Mouse (Mus musculus): ENCODE measurements around the gene Cdk13. TPM values are rescaled to one million over a fixed set of nuclear protein-coding genes. Genes with fewer than 3 reads are reported as not detected.

Cdk13 gene
- polyA plus RNA-seq, 1 experiment from 2014 or later, result 7.5 TPM

DNA sequence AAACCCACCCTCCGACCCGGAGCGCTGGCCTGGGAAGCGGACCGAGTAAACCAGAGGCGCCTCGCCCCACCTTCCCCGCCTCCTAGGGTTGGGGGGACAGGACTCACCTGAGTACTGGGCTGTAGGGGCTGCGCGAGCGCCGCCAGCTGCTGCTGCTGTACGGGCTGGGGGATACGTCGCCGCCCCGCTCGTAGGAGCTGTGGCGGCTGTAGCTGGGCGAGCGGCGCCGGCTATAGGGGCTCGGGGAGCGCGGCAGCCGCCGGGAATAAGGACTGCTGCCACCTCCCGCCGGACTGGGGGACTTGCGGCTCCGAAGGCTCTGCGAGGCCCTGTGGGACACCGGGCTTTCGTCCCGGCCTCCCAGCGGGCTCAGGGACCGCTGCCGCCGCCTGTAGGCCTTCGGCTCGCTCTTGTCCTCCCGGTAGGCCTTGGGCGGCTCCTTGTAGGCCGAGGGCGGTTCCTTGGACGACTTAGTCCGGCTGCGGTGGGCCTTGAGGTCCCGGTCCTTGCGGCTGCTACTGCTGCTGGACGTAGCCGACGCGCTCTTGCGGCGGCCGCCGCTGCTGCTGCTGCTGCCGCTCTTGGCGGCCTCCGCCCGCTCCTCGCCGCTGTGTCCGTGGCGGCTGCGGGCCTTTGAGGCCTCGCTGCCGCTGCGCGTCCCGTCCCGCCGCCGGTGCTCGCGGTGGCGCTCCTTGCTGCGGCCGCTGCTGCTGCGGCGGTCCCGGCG, 1.4 kb downstream of the Cdk13 start:
- Histone ChIP-seq H3K4me1 (replicated peaks) (peaks cover 39% of the 10 kb centered on the region), H3K9me3 (replicated peaks) (no peaks in the 10 kb centered on the region), H3K4me3 (replicated peaks) (peak overlapping the region; percentile 100), H3K4me2 (peak overlapping the region; percentile 89), H3K27ac (peak overlapping the region; percentile 97), H3K27me3 (no peaks in the 10 kb centered on the region), H3K36me3 (no peaks in the 10 kb centered on the region; the same call in 1 of the 2 replicates), H3K9ac (peak overlapping the region; percentile 99)
- under 1% methylated on average over 82 of the region's 85 CpGs for WGBS (ENCODE audit: insufficient replicate concordance)
- DNase-seq (peak; percentile 72), ATAC-seq (ENCODE audit: low read depth) (peak; percentile 45)

DNA sequence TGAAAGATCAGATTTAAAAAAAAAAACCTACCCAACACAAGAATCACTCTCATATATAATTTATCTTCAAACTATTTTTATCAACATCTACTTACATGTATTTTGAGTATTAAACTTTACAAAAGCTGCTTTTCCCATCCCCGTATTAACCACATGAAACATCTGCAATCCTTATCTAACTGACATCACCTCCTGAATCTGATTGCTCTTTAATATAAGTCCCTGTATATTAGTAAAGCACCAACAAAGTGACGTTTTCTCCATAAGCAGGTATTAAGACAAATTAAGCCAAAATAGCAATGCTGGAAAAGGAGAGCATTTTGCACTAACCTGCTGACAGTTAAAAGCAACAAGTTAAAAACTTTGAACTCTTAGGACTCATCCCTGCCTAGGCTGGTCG, 2.0 kb downstream of the Cdk13 start:
- no peaks in the 10 kb centered on the region for H3K9me3 ChIP-seq (replicated peaks)
- peaks cover 44% of the 10 kb centered on the region for H3K4me1 ChIP-seq (replicated peaks)
- peak overlapping the region; percentile 89 for H3K4me2 ChIP-seq
- no peaks in the 10 kb centered on the region for H3K27me3 ChIP-seq
- peak overlapping the region; percentile 99 for H3K9ac ChIP-seq
- ATAC-seq (ENCODE audit: low read depth) (no peak), DNase-seq (no peak)
- WGBS (ENCODE audit: insufficient replicate concordance), result 0% methylated on average over 3 of the region's 3 CpGs
- H3K4me3 ChIP-seq (replicated peaks), result peak overlapping the region; percentile 100
- H3K27ac ChIP-seq, result peak overlapping the region; percentile 97
- H3K36me3 ChIP-seq, result peaks cover 4% of the 10 kb centered on the region; the same call in 1 of the 2 replicates

DNA sequence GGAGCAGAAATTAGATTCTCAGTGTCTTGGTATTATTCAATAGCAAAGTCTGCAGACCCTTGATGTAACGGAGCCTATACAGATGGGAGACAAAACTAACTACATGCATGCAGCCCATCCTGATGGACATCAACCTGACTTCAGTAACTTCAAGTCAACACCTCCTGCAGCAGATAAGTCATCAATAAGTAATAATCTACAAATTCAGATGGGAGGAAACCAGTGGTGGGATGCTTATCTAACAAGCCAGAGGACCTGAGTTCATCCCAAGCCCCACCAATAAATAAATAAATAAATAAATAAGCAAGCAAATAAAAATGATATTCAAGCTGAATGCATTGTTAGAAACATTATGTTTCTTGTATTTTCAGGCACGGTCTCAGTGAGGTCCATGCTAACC, 5.2 kb downstream of the Cdk13 start:
- H3K4me2 ChIP-seq, result peak overlapping the region; percentile 43
- H3K4me1 ChIP-seq (replicated peaks), result peaks cover 43% of the 10 kb centered on the region
- WGBS (ENCODE audit: insufficient replicate concordance), result 74% methylated on average over 2 of the region's 2 CpGs
- H3K4me3 ChIP-seq (replicated peaks), result no peak overlapping the region
- H3K27ac ChIP-seq, result peak overlapping the region; percentile 72
- no peak for ATAC-seq (ENCODE audit: low read depth)
- no peak for DNase-seq
- no peak overlapping the region for H3K9ac ChIP-seq
- H3K9me3 ChIP-seq (replicated peaks), result no peaks in the 10 kb centered on the region
- H3K27me3 ChIP-seq, result no peaks in the 10 kb centered on the region
- H3K36me3 ChIP-seq, result peaks cover 12% of the 10 kb centered on the region; the same call in 1 of the 2 replicates

DNA sequence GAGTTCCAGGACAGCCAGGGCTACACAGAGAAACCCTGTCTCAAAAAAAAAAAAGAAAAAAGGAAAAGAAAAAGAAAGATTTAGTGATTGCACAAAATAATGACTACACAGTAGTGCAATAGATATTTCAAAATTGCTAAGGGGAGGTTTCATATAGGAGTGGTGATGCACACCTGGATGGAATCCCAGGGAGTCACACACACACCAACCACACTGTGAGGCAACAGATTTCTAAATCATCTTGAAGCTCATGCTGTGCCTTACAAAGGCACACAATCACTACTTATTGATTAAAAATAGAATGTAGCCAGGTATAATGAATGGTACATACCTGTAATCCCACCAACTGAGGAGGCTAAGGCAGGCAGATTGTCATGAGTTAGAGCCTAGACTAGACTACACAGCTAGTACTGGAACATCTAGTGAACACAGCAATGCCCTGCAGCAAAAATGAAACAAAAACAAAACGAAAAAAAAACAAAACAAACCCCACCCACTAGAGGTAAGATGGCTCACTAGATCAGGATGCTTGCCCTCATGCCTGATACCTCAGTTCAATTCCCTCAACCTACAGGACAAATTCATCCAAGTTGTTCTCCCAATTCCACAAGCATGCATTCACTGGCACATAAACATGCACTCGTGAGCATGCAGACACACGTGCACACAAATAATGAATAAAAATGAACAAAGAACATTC, 9.0 kb downstream of the Cdk13 start:
- no peaks in the 10 kb centered on the region for H3K27me3 ChIP-seq
- H3K4me3 ChIP-seq (replicated peaks), result no peak overlapping the region
- H3K9ac ChIP-seq, result no peak overlapping the region
- no peaks in the 10 kb centered on the region for H3K9me3 ChIP-seq (replicated peaks)
- H3K27ac ChIP-seq, result no peak overlapping the region
- WGBS (ENCODE audit: insufficient replicate concordance), result 78% methylated on average over 3 of the region's 3 CpGs
- H3K36me3 ChIP-seq, result peaks cover 12% of the 10 kb centered on the region; the same call in 1 of the 2 replicates
- no peak overlapping the region for H3K4me2 ChIP-seq
- DNase-seq (no peak), ATAC-seq (ENCODE audit: low read depth) (no peak)
- H3K4me1 ChIP-seq (replicated peaks), result peaks cover 45% of the 10 kb centered on the region

DNA sequence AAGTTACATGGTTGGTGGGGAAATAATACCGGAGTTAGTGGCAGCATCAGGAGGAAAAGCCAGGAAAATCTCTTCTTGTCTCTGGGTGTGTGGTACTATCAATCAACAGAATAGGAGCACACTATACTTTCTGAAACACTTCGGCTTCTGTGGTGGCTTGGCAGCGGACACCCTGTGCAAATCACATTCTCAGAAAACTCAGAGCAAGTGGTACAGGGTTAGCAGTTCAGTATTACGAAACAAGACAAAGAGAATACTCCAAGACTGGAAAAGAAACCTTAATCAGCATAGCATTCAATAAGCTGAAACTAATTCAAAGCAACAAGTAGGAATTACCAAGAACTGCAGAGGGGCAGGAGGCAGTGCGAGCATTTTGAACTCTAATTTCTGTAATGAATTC, 21.3 kb downstream of the Cdk13 start:
- WGBS (ENCODE audit: insufficient replicate concordance), result 82% methylated on average over 5 of the region's 5 CpGs
- Histone ChIP-seq H3K27me3 (no peaks in the 10 kb centered on the region), H3K9me3 (replicated peaks) (no peaks in the 10 kb centered on the region), H3K9ac (no peak overlapping the region), H3K4me3 (replicated peaks) (no peak overlapping the region), H3K27ac (no peak overlapping the region), H3K4me2 (no peak overlapping the region), H3K4me1 (replicated peaks) (peaks cover 13% of the 10 kb centered on the region), H3K36me3 (no peaks in the 10 kb centered on the region)
- DNase-seq (no peak), ATAC-seq (ENCODE audit: low read depth) (no peak)

DNA sequence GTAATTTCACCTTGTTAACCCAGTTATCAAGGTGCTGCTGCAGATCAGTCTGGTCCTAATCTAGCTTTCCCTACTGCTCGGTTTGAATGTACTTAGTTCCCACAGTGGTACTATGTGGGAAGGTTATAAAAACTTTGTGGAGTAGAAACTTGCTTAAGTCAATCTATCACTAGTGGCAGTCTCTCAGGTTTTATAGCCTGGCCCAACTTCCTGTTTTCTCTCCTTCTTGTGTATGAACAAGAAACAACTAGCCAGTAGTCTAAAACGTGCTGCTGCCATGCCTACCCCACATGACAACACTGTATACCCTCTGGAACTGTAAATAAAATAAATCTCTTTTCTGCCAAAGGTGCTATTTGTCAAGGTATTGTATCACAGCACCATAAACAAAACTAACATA, 25.0 kb downstream of the Cdk13 start:
- no peak for ATAC-seq (ENCODE audit: low read depth)
- peaks cover 10% of the 10 kb centered on the region for H3K4me1 ChIP-seq (replicated peaks)
- no peaks in the 10 kb centered on the region for H3K9me3 ChIP-seq (replicated peaks)
- no peak overlapping the region for H3K9ac ChIP-seq
- no peak overlapping the region for H3K4me3 ChIP-seq (replicated peaks)
- 52% methylated on average over 2 of the region's 2 CpGs for WGBS (ENCODE audit: insufficient replicate concordance)
- H3K27me3 ChIP-seq, result no peaks in the 10 kb centered on the region
- H3K36me3 ChIP-seq, result peaks cover 6% of the 10 kb centered on the region
- no peak overlapping the region for H3K27ac ChIP-seq
- H3K4me2 ChIP-seq, result no peak overlapping the region
- no peak for DNase-seq

DNA sequence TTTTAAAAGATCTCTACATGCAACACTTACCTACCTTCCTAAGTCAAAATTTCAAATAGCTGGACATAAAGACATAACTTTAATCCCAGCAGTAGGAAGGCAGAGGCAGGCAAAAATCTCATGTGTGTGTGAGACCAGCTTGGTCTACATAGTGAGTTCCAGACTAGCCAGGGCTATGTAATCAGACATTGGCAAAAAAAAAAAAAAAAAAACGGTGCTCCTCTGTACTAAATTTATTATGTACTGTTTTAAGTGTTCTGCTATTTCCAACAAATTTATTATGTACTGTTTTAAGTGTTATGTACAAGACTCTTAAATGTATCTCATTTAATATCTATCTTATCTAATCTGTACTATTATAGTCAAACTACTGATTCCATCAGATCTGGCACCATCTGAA, 28.6 kb downstream of the Cdk13 start:
- H3K9me3 ChIP-seq (replicated peaks), result no peaks in the 10 kb centered on the region
- no peaks in the 10 kb centered on the region for H3K27me3 ChIP-seq
- no peak overlapping the region for H3K27ac ChIP-seq
- WGBS (ENCODE audit: insufficient replicate concordance), result 79% methylated on average over 1 of the region's 1 CpGs
- no peak overlapping the region for H3K4me3 ChIP-seq (replicated peaks)
- DNase-seq (no peak), ATAC-seq (ENCODE audit: low read depth) (no peak)
- H3K4me2 ChIP-seq, result no peak overlapping the region
- H3K4me1 ChIP-seq (replicated peaks), result 0 out of 2 replicates have a peak, but pooled peaks cover 5% of the 10 kb centered on the region
- no peak overlapping the region for H3K9ac ChIP-seq
- H3K36me3 ChIP-seq, result peaks cover 15% of the 10 kb centered on the region

DNA sequence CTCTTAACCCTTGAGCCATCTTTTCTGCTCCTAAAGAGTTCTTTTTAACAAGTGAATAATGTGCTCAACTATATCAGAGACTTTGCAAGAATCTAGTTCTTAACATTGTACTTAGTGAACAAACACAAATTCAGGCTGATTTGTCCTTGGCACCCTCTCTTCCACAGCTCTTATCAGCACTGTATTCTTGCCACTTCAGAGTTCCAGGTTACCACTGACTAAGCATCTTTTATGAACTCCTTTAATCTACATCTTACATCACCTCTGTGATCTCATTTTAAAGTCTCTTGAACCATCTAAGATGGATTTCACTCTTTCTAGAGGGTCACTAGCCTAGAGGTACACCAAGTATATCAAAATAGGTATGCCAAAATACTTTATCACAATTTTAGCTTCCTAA, 29.5 kb downstream of the Cdk13 start:
- Histone ChIP-seq H3K4me1 (replicated peaks) (0 out of 2 replicates have a peak, but pooled peaks cover 5% of the 10 kb centered on the region), H3K4me3 (replicated peaks) (no peak overlapping the region), H3K9me3 (replicated peaks) (no peaks in the 10 kb centered on the region), H3K4me2 (no peak overlapping the region), H3K36me3 (peaks cover 18% of the 10 kb centered on the region), H3K9ac (no peak overlapping the region), H3K27ac (no peak overlapping the region), H3K27me3 (no peaks in the 10 kb centered on the region)
- DNase-seq (no peak), ATAC-seq (ENCODE audit: low read depth) (no peak)

DNA sequence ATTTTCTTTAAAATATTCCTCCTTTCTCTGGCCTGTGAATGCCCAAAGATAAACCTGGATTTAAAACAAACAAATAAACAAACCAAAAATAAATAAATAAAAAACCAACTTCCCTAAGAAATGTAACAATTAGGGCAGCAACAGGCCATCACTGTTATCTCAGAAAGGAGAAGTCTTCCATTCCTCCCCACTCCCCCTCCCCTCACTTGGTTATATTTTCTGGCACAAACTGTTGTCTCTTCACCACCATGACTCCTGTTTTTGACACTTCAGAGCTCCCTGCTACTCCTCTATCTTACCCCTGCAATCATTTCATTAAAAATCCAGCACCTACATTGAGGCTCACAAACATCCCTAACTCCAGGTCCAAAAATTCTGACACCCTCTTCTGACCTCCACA, 31.8 kb downstream of the Cdk13 start:
- no peak for DNase-seq
- no peak for ATAC-seq (ENCODE audit: low read depth)
- H3K36me3 ChIP-seq, result peaks cover 14% of the 10 kb centered on the region
- H3K4me3 ChIP-seq (replicated peaks), result no peak overlapping the region
- H3K27ac ChIP-seq, result no peak overlapping the region
- H3K4me1 ChIP-seq (replicated peaks), result peaks cover 5% of the 10 kb centered on the region; the same call in 1 of the 2 replicates
- H3K27me3 ChIP-seq, result no peaks in the 10 kb centered on the region
- H3K4me2 ChIP-seq, result no peak overlapping the region
- no peaks in the 10 kb centered on the region for H3K9me3 ChIP-seq (replicated peaks)
- H3K9ac ChIP-seq, result no peak overlapping the region

DNA sequence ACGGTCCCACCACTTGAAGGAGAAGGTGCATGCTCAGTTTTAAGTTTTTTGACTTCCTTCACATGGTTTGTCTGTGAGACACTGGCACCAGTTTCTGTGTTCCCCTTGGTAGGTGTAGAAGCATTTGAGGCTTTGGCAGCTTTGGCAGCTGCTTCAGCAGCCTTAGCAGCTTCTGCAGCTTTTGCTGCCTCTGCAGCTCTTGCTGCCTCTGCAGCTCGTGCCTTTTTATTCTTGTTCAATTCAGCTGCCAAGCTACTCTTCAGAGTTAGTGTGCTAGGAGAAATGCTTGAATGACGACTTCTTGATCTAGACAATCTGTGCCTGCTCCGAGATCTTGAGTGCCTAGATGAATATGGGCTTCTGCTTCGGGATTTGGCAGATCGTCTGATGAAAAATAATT, 32.3 kb downstream of the Cdk13 start:
- Histone ChIP-seq H3K36me3 (peaks cover 12% of the 10 kb centered on the region), H3K9me3 (replicated peaks) (no peaks in the 10 kb centered on the region), H3K4me1 (replicated peaks) (peaks cover 5% of the 10 kb centered on the region; the same call in 1 of the 2 replicates), H3K27ac (no peak overlapping the region), H3K27me3 (no peaks in the 10 kb centered on the region), H3K4me3 (replicated peaks) (no peak overlapping the region), H3K9ac (no peak overlapping the region), H3K4me2 (no peak overlapping the region)
- no peak for ATAC-seq (ENCODE audit: low read depth)
- WGBS (ENCODE audit: insufficient replicate concordance), result 86% methylated on average over 6 of the region's 6 CpGs
- no peak for DNase-seq

DNA sequence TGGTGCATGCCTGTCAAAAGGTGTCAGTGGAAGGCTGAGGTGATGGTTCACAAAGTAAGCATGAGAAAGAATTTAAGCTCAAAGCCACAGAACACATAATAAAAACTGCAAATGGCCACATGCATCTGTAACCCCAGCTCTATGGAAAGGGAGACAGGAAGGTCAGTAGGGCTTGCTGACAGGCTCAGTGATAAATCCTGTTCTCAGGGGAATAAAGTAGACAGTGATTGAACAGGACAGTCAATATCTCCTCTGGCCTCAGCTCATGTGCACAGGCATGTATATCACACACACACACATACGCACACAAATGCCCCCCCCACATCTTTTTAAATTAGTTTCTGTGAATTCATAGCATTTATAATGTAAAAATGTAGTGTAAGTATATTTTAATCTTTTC, 42.5 kb downstream of the Cdk13 start:
- Histone ChIP-seq H3K9ac (no peak overlapping the region), H3K4me2 (no peak overlapping the region), H3K27ac (no peak overlapping the region), H3K4me3 (replicated peaks) (no peak overlapping the region), H3K9me3 (replicated peaks) (no peaks in the 10 kb centered on the region), H3K27me3 (no peaks in the 10 kb centered on the region), H3K36me3 (peaks cover 18% of the 10 kb centered on the region), H3K4me1 (replicated peaks) (no peaks in the 10 kb centered on the region)
- no peak for ATAC-seq (ENCODE audit: low read depth)
- WGBS (ENCODE audit: insufficient replicate concordance), result 90% methylated on average over 1 of the region's 1 CpGs
- no peak for DNase-seq

DNA sequence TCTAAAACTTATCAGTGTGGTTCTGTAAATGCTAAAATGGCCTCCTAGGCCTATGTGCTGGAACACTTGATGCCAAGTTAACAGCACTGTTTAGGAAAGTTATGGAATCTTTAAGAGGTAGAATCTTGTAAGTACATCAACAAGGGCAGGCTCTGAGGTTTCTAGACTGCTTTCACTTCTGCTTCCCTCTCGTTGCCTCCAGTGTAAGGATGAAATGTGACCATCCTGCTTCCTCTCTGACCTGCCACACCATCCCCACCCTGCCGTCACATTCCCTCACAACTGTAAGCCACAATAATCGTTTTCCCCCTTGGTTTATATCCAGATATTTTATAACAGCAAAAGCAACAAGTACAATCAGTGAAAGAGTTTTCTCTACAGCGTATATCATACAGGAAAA, 49.9 kb downstream of the Cdk13 start:
- Histone ChIP-seq H3K4me2 (no peak overlapping the region), H3K9ac (no peak overlapping the region), H3K9me3 (replicated peaks) (no peaks in the 10 kb centered on the region), H3K4me1 (replicated peaks) (no peaks in the 10 kb centered on the region), H3K27me3 (no peaks in the 10 kb centered on the region), H3K27ac (no peak overlapping the region), H3K36me3 (peaks cover 14% of the 10 kb centered on the region; the same call in 1 of the 2 replicates), H3K4me3 (replicated peaks) (no peak overlapping the region)
- DNase-seq (no peak), ATAC-seq (ENCODE audit: low read depth) (no peak)
- WGBS (ENCODE audit: insufficient replicate concordance), result 57% methylated on average over 4 of the region's 4 CpGs

All from liver, embryonic 13.5 days (tissue).